Mouse (Mus musculus): ENCODE measurements around the gene Cnbd2. TPM values are rescaled to one million over a fixed set of nuclear protein-coding genes. Genes with fewer than 3 reads are reported as not detected.
A peak's percentile ranks its signal among the peaks of the same experiment; 100 is the strongest.

Gene Cnbd2
- polyA plus RNA-seq, 1 experiment from 2014 or later: 3.9 TPM

DNA sequence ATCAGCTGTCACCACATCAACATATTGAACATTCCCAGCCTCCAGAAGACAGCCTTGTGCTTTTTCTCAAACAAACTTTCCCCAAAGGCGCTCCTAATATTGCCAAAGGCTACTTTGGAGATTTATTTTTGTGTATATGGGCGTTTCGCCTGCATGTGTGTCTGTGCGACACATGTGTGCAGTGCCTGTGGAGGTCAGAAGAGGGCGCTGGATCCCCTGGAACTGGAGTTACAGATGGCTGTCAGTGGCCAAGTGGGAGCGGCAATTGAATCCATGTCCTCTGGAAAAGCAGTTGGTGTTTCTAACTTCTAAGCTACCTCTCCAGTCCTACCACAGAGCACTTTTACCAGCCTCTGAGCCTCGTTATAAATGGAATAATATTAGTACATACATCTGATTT, 39.1 kb downstream of the Cnbd2 start:
- Histone ChIP-seq H3K4me3 (ENCODE audit: low read depth, low read length) (no peak overlapping the region), H3K4me1 (ENCODE audit: insufficient read depth) (no peaks in the 10 kb centered on the region), H3K36me3 (ENCODE audit: insufficient read depth) (no peaks in the 10 kb centered on the region), H3K27ac (ENCODE audit: low read depth) (no peak overlapping the region), H3K27me3 (ENCODE audit: insufficient read depth, low read length) (no peaks in the 10 kb centered on the region), H3K9ac (no peak overlapping the region), H3K4me2 (no peak overlapping the region), H3K9me3 (ENCODE audit: low read depth, low read length) (no peaks in the 10 kb centered on the region)
- peak; percentile 14; the same call in 1 of the 2 replicates for TF ChIP-seq CTCF (IDR thresholded peaks at IDR 0.05; ENCODE audit: low read depth)
- DNase-seq (peak; percentile 6), ATAC-seq (ENCODE audit: insufficient read depth) (no peak)
- 85% methylated on average over 7 of the region's 7 CpGs for WGBS

DNA sequence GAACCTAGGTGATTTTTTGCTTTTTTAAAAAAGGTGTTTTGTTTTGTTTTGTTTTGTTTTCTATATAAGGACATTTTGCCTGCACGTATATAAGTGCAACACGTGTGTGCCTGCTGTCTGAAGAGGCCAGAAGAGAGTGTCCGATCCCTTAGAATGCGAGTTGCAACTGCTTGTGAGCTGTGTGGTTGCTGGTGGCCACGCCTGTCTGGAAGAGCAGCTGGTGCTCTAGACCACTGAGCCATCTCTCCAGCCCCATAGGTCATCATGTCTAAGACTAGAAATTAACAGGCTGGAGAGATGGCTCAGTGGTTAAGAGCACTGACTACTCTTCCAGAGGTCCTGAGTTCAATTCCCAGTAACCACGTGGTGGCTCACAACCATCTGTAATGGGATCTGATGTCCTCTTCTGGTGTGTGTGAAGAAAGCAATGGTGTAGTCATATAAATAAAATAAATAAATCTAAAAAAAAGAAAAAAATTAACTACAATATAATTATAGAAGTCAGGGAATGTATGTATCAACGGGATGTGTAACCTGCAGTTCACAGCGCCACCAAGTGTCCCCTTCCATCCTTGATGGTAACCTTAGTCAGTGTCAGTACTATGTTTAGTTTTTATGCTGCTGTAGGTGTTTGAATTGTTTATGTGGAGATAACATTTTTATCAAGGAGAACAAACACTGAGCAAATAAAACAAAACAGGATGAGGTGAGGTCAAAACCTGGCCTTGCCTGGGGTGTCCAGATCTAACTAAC, 40.5 kb downstream of the Cnbd2 start:
- H3K4me1 ChIP-seq (ENCODE audit: insufficient read depth): no peaks in the 10 kb centered on the region

DNA sequence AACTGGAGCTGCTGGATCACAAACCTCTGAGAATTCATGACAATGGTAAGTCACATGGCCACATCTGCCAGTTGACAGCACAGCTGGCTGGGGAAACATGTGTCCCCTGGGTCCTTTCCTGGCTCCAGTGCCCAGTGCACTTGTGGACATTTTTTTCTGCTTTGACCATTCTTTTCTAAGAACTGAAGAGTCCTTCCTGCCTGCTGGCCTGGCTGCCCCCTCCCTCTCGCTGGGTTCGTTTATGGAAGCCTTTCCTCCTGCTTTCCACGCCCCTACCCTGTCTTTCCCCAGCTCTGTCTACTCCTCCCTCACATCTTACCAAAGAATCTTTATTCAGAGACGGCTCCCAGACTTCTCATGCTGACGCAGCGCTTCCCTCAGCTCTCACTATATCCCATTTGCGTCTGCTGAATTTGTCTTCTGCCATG, 41.2 kb downstream of the Cnbd2 start:
- H3K27ac ChIP-seq (ENCODE audit: low read depth): no peak overlapping the region
- no peak overlapping the region for H3K4me2 ChIP-seq
- 24% methylated on average over 7 of the region's 7 CpGs for WGBS
- ATAC-seq (ENCODE audit: insufficient read depth) (peak; percentile 35; the same call in 1 of the 2 replicates), DNase-seq (peak; percentile 38)
- H3K9ac ChIP-seq: no peak overlapping the region
- no peaks in the 10 kb centered on the region for H3K27me3 ChIP-seq (ENCODE audit: insufficient read depth, low read length)
- H3K4me3 ChIP-seq (ENCODE audit: low read depth, low read length): no peak overlapping the region
- TF ChIP-seq CTCF (IDR thresholded peaks at IDR 0.05; ENCODE audit: low read depth): no peak
- no peaks in the 10 kb centered on the region for H3K36me3 ChIP-seq (ENCODE audit: insufficient read depth)
- no peaks in the 10 kb centered on the region for H3K4me1 ChIP-seq (ENCODE audit: insufficient read depth)
- no peaks in the 10 kb centered on the region for H3K9me3 ChIP-seq (ENCODE audit: low read depth, low read length)

More for the DNA sequence above, 40.5 kb downstream of the Cnbd2 start:
- Histone ChIP-seq H3K36me3 (ENCODE audit: insufficient read depth) (no peaks in the 10 kb centered on the region), H3K27me3 (ENCODE audit: insufficient read depth, low read length) (no peaks in the 10 kb centered on the region), H3K9me3 (ENCODE audit: low read depth, low read length) (no peaks in the 10 kb centered on the region), H3K4me2 (no peak overlapping the region), H3K27ac (ENCODE audit: low read depth) (no peak overlapping the region), H3K4me3 (ENCODE audit: low read depth, low read length) (no peak overlapping the region), H3K9ac (no peak overlapping the region)
- peak; percentile 46 for DNase-seq
- ATAC-seq (ENCODE audit: insufficient read depth): no peak
- WGBS: 71% methylated on average over 8 of the region's 8 CpGs
- TF ChIP-seq CTCF (IDR thresholded peaks at IDR 0.05; ENCODE audit: low read depth): peak; percentile 42

DNA sequence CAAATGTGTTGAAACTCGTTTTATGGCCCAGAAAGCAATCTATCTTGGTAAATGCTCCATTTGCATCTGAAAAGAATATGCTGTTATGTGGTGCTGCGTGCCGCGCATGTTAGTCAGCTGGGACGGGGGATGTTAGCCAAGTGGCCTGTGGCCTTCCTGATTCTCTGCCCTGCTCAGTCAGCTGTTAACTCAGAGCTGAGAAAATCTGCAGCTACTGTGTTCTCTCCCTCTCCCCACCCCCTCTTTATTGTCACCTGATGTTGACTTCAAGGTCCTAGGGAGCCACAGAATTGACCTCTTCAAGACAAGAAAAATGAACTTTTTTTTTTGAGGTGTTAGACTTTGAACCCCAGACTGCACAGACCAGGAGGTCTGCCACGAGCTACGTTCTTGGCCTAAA, 43.9 kb downstream of the Cnbd2 start:
- Histone ChIP-seq H3K4me3 (ENCODE audit: low read depth, low read length) (no peak overlapping the region), H3K27ac (ENCODE audit: low read depth) (no peak overlapping the region), H3K27me3 (ENCODE audit: insufficient read depth, low read length) (no peaks in the 10 kb centered on the region), H3K9me3 (ENCODE audit: low read depth, low read length) (no peaks in the 10 kb centered on the region), H3K36me3 (ENCODE audit: insufficient read depth) (no peaks in the 10 kb centered on the region), H3K4me2 (no peak overlapping the region), H3K4me1 (ENCODE audit: insufficient read depth) (no peaks in the 10 kb centered on the region), H3K9ac (no peak overlapping the region)
- TF ChIP-seq CTCF (IDR thresholded peaks at IDR 0.05; ENCODE audit: low read depth): no peak
- ATAC-seq (ENCODE audit: insufficient read depth): no peak
- 63% methylated on average over 7 of the region's 7 CpGs for WGBS
- no peak for DNase-seq

DNA sequence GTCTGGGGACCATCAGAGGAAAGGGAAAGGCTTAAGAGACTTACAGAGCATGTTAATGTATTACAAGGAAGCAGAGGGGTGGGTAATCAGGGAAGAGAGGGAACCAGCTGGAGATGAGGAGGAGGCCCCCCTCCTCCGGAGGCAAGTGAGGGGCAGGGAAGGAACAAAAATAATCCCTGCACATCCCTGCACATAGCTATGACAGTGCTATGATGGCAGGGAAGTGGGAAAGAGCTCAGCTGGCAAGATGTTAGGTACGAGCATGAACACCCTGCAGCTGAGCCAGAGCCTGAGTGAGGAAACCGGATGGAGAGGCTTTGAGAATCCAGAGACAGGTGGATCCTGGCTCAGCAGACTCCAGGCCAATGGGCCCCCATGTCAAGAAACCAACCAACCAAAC, 56.4 kb downstream of the Cnbd2 start:
- H3K4me1 ChIP-seq (ENCODE audit: insufficient read depth): no peaks in the 10 kb centered on the region
- H3K4me3 ChIP-seq (ENCODE audit: low read depth, low read length): no peak overlapping the region
- ATAC-seq (ENCODE audit: insufficient read depth): no peak
- no peak overlapping the region for H3K9ac ChIP-seq
- H3K4me2 ChIP-seq: no peak overlapping the region
- no peaks in the 10 kb centered on the region for H3K36me3 ChIP-seq (ENCODE audit: insufficient read depth)
- 52% methylated on average over 3 of the region's 3 CpGs for WGBS
- H3K27me3 ChIP-seq (ENCODE audit: insufficient read depth, low read length): no peaks in the 10 kb centered on the region
- no peak for TF ChIP-seq CTCF (IDR thresholded peaks at IDR 0.05; ENCODE audit: low read depth)
- no peak overlapping the region for H3K27ac ChIP-seq (ENCODE audit: low read depth)
- DNase-seq: no peak
- no peaks in the 10 kb centered on the region for H3K9me3 ChIP-seq (ENCODE audit: low read depth, low read length)

DNA sequence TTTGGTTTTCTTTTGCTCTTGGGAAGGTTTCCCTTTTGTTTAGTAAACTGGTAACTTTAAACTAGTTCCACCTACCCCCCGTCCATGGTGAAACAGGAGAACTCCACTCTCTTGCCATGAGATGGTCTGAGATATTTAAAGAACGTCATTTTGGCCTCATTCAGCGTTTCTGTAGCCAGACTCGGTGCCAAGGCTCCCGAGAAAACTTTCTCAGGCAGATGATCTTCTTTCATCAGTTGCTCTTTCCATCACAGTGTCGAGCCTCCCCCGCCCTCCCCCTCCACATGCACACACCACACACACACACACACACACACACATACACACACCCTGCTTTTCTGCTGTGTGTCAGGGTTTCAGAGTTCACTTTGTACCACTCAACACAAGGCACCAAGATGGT, 58.8 kb downstream of the Cnbd2 start:
- no peak for TF ChIP-seq CTCF (IDR thresholded peaks at IDR 0.05; ENCODE audit: low read depth)

DNA sequence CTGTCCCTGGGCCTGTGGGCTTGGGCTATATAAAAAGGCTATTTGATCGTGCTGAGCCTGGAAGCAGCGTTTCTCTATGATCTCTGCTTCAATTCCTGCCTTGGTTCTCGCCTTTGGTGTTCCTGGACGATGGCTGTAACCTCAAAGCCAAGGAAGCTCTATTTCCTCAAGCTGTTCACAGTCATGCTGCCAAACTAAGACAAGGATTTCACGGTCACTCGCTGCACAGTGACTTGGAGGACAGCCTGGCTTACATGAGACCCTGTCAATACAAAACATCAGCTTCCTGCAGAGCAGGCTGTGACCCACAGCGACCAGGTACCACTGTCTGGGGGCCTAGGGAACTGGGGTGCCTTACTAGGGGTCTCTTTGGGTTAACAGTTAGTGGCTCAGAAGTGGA, 64.9 kb downstream of the Cnbd2 start:
- no peak for ATAC-seq (ENCODE audit: insufficient read depth)
- Histone ChIP-seq H3K4me3 (ENCODE audit: low read depth, low read length) (no peak overlapping the region), H3K4me2 (no peak overlapping the region), H3K36me3 (ENCODE audit: insufficient read depth) (no peaks in the 10 kb centered on the region), H3K4me1 (ENCODE audit: insufficient read depth) (no peaks in the 10 kb centered on the region), H3K27me3 (ENCODE audit: insufficient read depth, low read length) (no peaks in the 10 kb centered on the region), H3K9me3 (ENCODE audit: low read depth, low read length) (no peaks in the 10 kb centered on the region), H3K27ac (ENCODE audit: low read depth) (no peak overlapping the region), H3K9ac (no peak overlapping the region)
- WGBS: 75% methylated on average over 7 of the region's 7 CpGs
- no peak for TF ChIP-seq CTCF (IDR thresholded peaks at IDR 0.05; ENCODE audit: low read depth)
- DNase-seq: no peak

More for the DNA sequence above, 58.8 kb downstream of the Cnbd2 start:
- no peak overlapping the region for H3K4me2 ChIP-seq
- H3K4me1 ChIP-seq (ENCODE audit: insufficient read depth): no peaks in the 10 kb centered on the region
- ATAC-seq (ENCODE audit: insufficient read depth) (no peak), DNase-seq (no peak)
- H3K9ac ChIP-seq: no peak overlapping the region
- H3K4me3 ChIP-seq (ENCODE audit: low read depth, low read length): no peak overlapping the region
- H3K36me3 ChIP-seq (ENCODE audit: insufficient read depth): no peaks in the 10 kb centered on the region
- WGBS: 63% methylated on average over 7 of the region's 7 CpGs
- H3K9me3 ChIP-seq (ENCODE audit: low read depth, low read length): no peaks in the 10 kb centered on the region
- no peak overlapping the region for H3K27ac ChIP-seq (ENCODE audit: low read depth)
- H3K27me3 ChIP-seq (ENCODE audit: insufficient read depth, low read length): no peaks in the 10 kb centered on the region

Measured in lung, embryonic 14.5 days (tissue).